Mouse (Mus musculus) embryonic stem cell, embryonic (primary cell): Measurements from ENCODE around the gene Pax4.

Experiments used
- CTCF ChIA-PET, 4 experiments: fragments of 300-600 bp in 2 of 4; fragments of 350-600 bp in 2 of 4; sonication (Branson Sonifier 250); formaldehyde crosslinking; loops; one replicate each; lab custom pipeline; 2022; ENCODE audit warnings: inconsistent platforms in 2 of 4; lab: Charles Lee
- POLR2A ChIA-PET, 4 experiments: fragments of 300-600 bp in 2 of 4; fragments of 350-600 bp in 2 of 4; sonication (Branson Sonifier 250); formaldehyde crosslinking; loops; one replicate each; lab custom pipeline; 2022; ENCODE audit warnings: antibody characterized with exemption in 4 of 4, inconsistent platforms in 1 of 4; lab: Charles Lee

Gene Pax4

GRCm38 (mm10) chr6:28422651-28423290 is 26.4 kb downstream of the Pax4 start:
- POLR2A ChIA-PET, result interaction anchor here in 3 of 4 experiments (0.8 to 4.2 kb wide), 10 partner anchors 24 to 601 kb away, joined by 3 to 39 read pairs (median 4); no protein-coding TSS in a partner anchor
- CTCF ChIA-PET, result interaction anchor here in 2 of 4 experiments (0.5 to 1.7 kb wide), 9 partner anchors 13 to 803 kb away, joined by 3 to 11 read pairs (median 4); no protein-coding TSS in a partner anchor

GRCm38 (mm10) chr6:28421469-28422000 is 27.6 kb downstream of the Pax4 start:
- ChIA-PET POLR2A (interaction anchor here (0.8 to 4.2 kb wide), 15 partner anchors 10 to 604 kb away, joined by 3 to 39 read pairs (median 4); no protein-coding TSS in a partner anchor), CTCF (interaction anchor here in 2 of 4 experiments (0.5 to 1.7 kb wide), 17 partner anchors 11 to 750 kb away, joined by 3 to 11 read pairs (median 4); no protein-coding TSS in a partner anchor)

GRCm38 (mm10) chr6:28420865-28421264 is 28.3 kb downstream of the Pax4 start:
- ChIA-PET POLR2A (interaction anchor here in 3 of 4 experiments (0.8 to 4.2 kb wide), 7 partner anchors 11 to 596 kb away, joined by 3 to 39 read pairs (median 3); no protein-coding TSS in a partner anchor), CTCF (interaction anchor here in 2 of 4 experiments (0.6 to 1.3 kb wide), 2 partner anchors 304 to 478 kb away, joined by 3 read pairs; no protein-coding TSS in a partner anchor)

GRCm38 (mm10) chr6:28420361-28420760 is 28.8 kb downstream of the Pax4 start:
- ChIA-PET CTCF (interaction anchor here in 2 of 4 experiments (0.5 to 1.0 kb wide), 4 partner anchors 19 to 527 kb away, joined by 3 read pairs; no protein-coding TSS in a partner anchor), POLR2A (interaction anchor here in 3 of 4 experiments (0.6 to 2.1 kb wide), 5 partner anchors 10 to 597 kb away, joined by 3 to 10 read pairs (median 3); no protein-coding TSS in a partner anchor)

GRCm38 (mm10) chr6:28419673-28420072 is 29.5 kb downstream of the Pax4 start:
- CTCF ChIA-PET, result interaction anchor here in 2 of 4 experiments (0.5 to 1.0 kb wide), 3 partner anchors 18 to 527 kb away, joined by 3 read pairs; no protein-coding TSS in a partner anchor
- POLR2A ChIA-PET, result interaction anchor here in 1 of 4 experiments (0.6 kb wide), 1 partner anchor 29 kb away, joined by 3 read pairs; no protein-coding TSS in a partner anchor

- ChIA-PET POLR2A (interaction anchor here in 3 of 4 experiments (0.8 to 1.5 kb wide), 6 partner anchors 9 to 584 kb away, joined by 3 to 7 read pairs (median 4); partner anchors contain the start of gene Fscn3 (in 1 of the 3)), CTCF (no interaction called here)
Measured at GRCm38 (mm10) chr6:28418449-28418848, 30.7 kb downstream of the Pax4 start.

- ChIA-PET POLR2A (interaction anchor here in 1 of 4 experiments (0.7 to 2.0 kb wide), 4 partner anchors 63 to 515 kb away, joined by 3 to 8 read pairs (median 3); no protein-coding TSS in a partner anchor), CTCF (interaction anchor here in 1 of 4 experiments (0.8 kb wide), 1 partner anchor 12 kb away, joined by 4 read pairs; no protein-coding TSS in a partner anchor)
Measured at GRCm38 (mm10) chr6:28416981-28417380, 32.2 kb downstream of the Pax4 start.

- ChIA-PET POLR2A (no interaction called here), CTCF (interaction anchor here in 1 of 4 experiments (0.6 kb wide), 1 partner anchor 674 kb away, joined by 3 read pairs; no protein-coding TSS in a partner anchor)
Measured at GRCm38 (mm10) chr6:28411236-28411635, 37.9 kb downstream of the Pax4 start.

GRCm38 (mm10) chr6:28410053-28410452 is 39.1 kb downstream of the Pax4 start:
- ChIA-PET POLR2A (interaction anchor here in 2 of 4 experiments (0.7 to 1.2 kb wide), 2 partner anchors 10 to 1591 kb away, joined by 3 read pairs; no protein-coding TSS in a partner anchor), CTCF (interaction anchor here in 1 of 4 experiments (1.0 kb wide), 1 partner anchor 9 kb away, joined by 3 read pairs; no protein-coding TSS in a partner anchor)

- CTCF ChIA-PET, result no interaction called here
Measured at GRCm38 (mm10) chr6:28399791-28400190, 49.4 kb downstream of the Pax4 start.

GRCm38 (mm10) chr6:28398726-28399125 is 50.4 kb downstream of the Pax4 start:
- ChIA-PET POLR2A (interaction anchor here in 1 of 4 experiments (1.5 kb wide), 1 partner anchor 24 kb away, joined by 3 read pairs; no protein-coding TSS in a partner anchor), CTCF (interaction anchor here in 2 of 4 experiments (0.6 to 0.7 kb wide), 3 partner anchors 183 to 880 kb away, joined by 3 to 5 read pairs (median 4); partner anchors contain the start of gene Fam71f2 (in 1 of the 2))

More at GRCm38 (mm10) chr6:28399791-28400190, 49.4 kb downstream of the Pax4 start:
- POLR2A ChIA-PET, result interaction anchor here in 1 of 4 experiments (1.5 kb wide), 1 partner anchor 23 kb away, joined by 3 read pairs; no protein-coding TSS in a partner anchor

GRCm38 (mm10) chr6:28397681-28398203 is 51.4 kb downstream of the Pax4 start, which contains the start of gene Zfp800:
Zfp800 (minus strand) TSS chr6:28398005.
- POLR2A ChIA-PET, result interaction anchor here in 1 of 4 experiments (0.6 kb wide), 1 partner anchor 1338 kb away, joined by 3 read pairs; no protein-coding TSS in a partner anchor
- CTCF ChIA-PET, result no interaction called here

- CTCF ChIA-PET, result no interaction called here
Measured at GRCm38 (mm10) chr6:28396853-28397457, 52.2 kb downstream of the Pax4 start.

GRCm38 (mm10) chr6:28396051-28396852 is 52.9 kb downstream of the Pax4 start:
- ChIA-PET POLR2A (interaction anchor here in 2 of 4 experiments (0.6 to 1.0 kb wide), 3 partner anchors 84 to 387 kb away, joined by 3 read pairs; no protein-coding TSS in a partner anchor), CTCF (interaction anchor here in 1 of 4 experiments (0.6 kb wide), 1 partner anchor 536 kb away, joined by 3 read pairs; no protein-coding TSS in a partner anchor)

More at GRCm38 (mm10) chr6:28396853-28397457, 52.2 kb downstream of the Pax4 start:
- POLR2A ChIA-PET, result interaction anchor here in 1 of 4 experiments (0.6 to 1.0 kb wide), 2 partner anchors 328 to 388 kb away, joined by 3 read pairs; no protein-coding TSS in a partner anchor
